Mouse (Mus musculus) limb, embryonic 14.5 days (tissue): ENCODE measurements around the gene Unc79. TPM values are rescaled to one million over a fixed set of nuclear protein-coding genes. Genes with fewer than 3 reads are reported as not detected.

Experiments
- ATAC-seq: fragments of 200-750 bp; cut with Nextera tagmentation; 2 replicates; pipeline ENCODE4 v1.8.0; 2017; ENCODE audit warnings: low read depth, moderate number of reproducible peaks, moderate TSS enrichment; ENCODE audit not compliant: low FRiP score
- DNase-seq: peaks from one replicate; pipeline ENCODE4 v3.0.0-alpha.2; 2015; ENCODE audit warnings: low spot score
- H3K27ac ChIP-seq: fragments of 300-500 bp; sonication (generic); replicated peaks from 2 replicates; pipeline ENCODE4 v1.5.1; 2014; ENCODE audit warnings: low read depth, mild to moderate bottlenecking, low read length, moderate library complexity, mixed read lengths
- H3K27me3 ChIP-seq: fragments of 300-500 bp; sonication (generic); 2 replicates; pipeline ENCODE4 v1.6.1; 2014; ENCODE audit warnings: low read length, mixed read lengths; ENCODE audit not compliant: control insufficient read depth, insufficient read depth
- H3K36me3 ChIP-seq: fragments of 300-500 bp; sonication (generic); 2 replicates; pipeline ENCODE4 v1.6.1; 2014; ENCODE audit warnings: mild to moderate bottlenecking, low read length, moderate library complexity, mixed read lengths; ENCODE audit not compliant: control insufficient read depth, insufficient read depth
- H3K4me1 ChIP-seq: fragments of 300-500 bp; sonication (generic); 2 replicates; pipeline ENCODE4 v1.6.1; 2014; ENCODE audit warnings: antibody characterized with exemption, low read length, mixed read lengths; ENCODE audit not compliant: control insufficient read depth, insufficient read depth
- H3K4me2 ChIP-seq: fragments of 300-500 bp; sonication (generic); replicated peaks from 2 replicates; pipeline ENCODE4 v1.6.1; 2014; ENCODE audit warnings: low read depth, mild to moderate bottlenecking, low read length, moderate library complexity; ENCODE audit not compliant: severe bottlenecking
- H3K4me3 ChIP-seq: fragments of 300-500 bp; sonication (generic); replicated peaks from 2 replicates; pipeline ENCODE4 v1.5.1; 2014; ENCODE audit warnings: low read length
- H3K9ac ChIP-seq: fragments of 300-500 bp; sonication (generic); 2 replicates; pipeline ENCODE4 v1.6.1; 2014; ENCODE audit warnings: mild to moderate bottlenecking, low read depth, low read length, moderate library complexity; ENCODE audit not compliant: severe bottlenecking
- H3K9me3 ChIP-seq: fragments of 300-500 bp; sonication (generic); 2 replicates; pipeline ENCODE4 v1.6.1; 2016; ENCODE audit warnings: low read length; ENCODE audit not compliant: control insufficient read depth
- POLR2A ChIP-seq: fragments of 200-500 bp; IDR thresholded peaks from 2 replicates; pipeline ENCODE4 v1.8.0; 2012; ENCODE audit warnings: inconsistent platforms, mild to moderate bottlenecking, moderate library complexity, borderline replicate concordance; ENCODE audit not compliant: insufficient read depth, insufficient read length; ENCODE audit errors: extremely low read depth
- WGBS: fragments of 180-500 bp; shearing (Covaris S2); extraction: QIAGEN DNeasy Blood & Tissue Kit; methylation state at CpG from one replicate; pipeline ENCODE4 v1.1.7; 2014; 5-methylcytosine and 5-hydroxymethylcytosine counted together
- polyA plus RNA-seq, 2 experiments: library from polyadenylated mRNA; depleted of rRNA in 1 of 2; stranded (reverse) in 1 of 2; unstranded in 1 of 2; fragments of >200 nt; fragmentation: Nextera tagmentation in 1 of 2; extraction: Ambion mirVana in 1 of 2; gene quantifications; 2 replicates each; pipeline versions ENCODE4 v1.2.1 to v1.2.3; 2012 to 2014

Gene Unc79
- 0.45 TPM in 2 replicates for polyA plus RNA-seq (2012; rRNA removed)
- 0.04 and 0.19 TPM in 2 replicates for polyA plus RNA-seq (2014; fragmentation: Nextera tagmentation; extraction: Ambion mirVana)

GRCm38 (mm10) chr12:102948778-102949394 lies at the start of gene Unc79:
Gene Unc79, plus strand, starts transcription at chr12:102948859.
- ATAC-seq: peak; percentile 44
- H3K9ac ChIP-seq: no peak within 1 kb of the TSS
- H3K4me2 ChIP-seq: peak within 1 kb of the TSS; percentile 84
- H3K27ac ChIP-seq: no peak within 1 kb of the TSS
- peak; percentile 19 for DNase-seq
- WGBS: under 1% methylated on average over 47 of the region's 48 CpGs
- H3K4me1 ChIP-seq: peaks cover 7% of the 10 kb centered on the region; the same call in 1 of the 2 replicates
- peak within 1 kb of the TSS; percentile 43 for H3K4me3 ChIP-seq
- H3K27me3 ChIP-seq: peaks cover 31% of the 10 kb centered on the region
- H3K36me3 ChIP-seq: no peaks in the 10 kb centered on the region
- no peak for TF ChIP-seq POLR2A
- H3K9me3 ChIP-seq: no peaks in the 10 kb centered on the region

GRCm38 (mm10) chr12:102899091-102899490 lies 49.6 kb upstream of the Unc79 start, which contains the start of gene Cox8c:
Gene Cox8c, plus strand, starts transcription at chr12:102899316.
- no peaks in the 10 kb centered on the region for H3K4me1 ChIP-seq
- H3K4me3 ChIP-seq: no peak within 1 kb of the TSS
- no peak for ATAC-seq
- WGBS: 91% methylated on average over 17 of the region's 17 CpGs
- H3K9me3 ChIP-seq: no peaks in the 10 kb centered on the region
- H3K9ac ChIP-seq: no peak within 1 kb of the TSS
- H3K27me3 ChIP-seq: no peaks in the 10 kb centered on the region
- H3K27ac ChIP-seq: no peak within 1 kb of the TSS
- H3K36me3 ChIP-seq: no peaks in the 10 kb centered on the region
- no peak for TF ChIP-seq POLR2A
- no peak within 1 kb of the TSS for H3K4me2 ChIP-seq
- DNase-seq: no peak

GRCm38 (mm10) chr12:102908191-102908590 lies 40.5 kb upstream of the Unc79 start:
- WGBS: 43% methylated on average over 3 of the region's 3 CpGs
- TF ChIP-seq POLR2A: no peak
- H3K27me3 ChIP-seq: no peaks in the 10 kb centered on the region
- no peaks in the 10 kb centered on the region for H3K9me3 ChIP-seq
- no peak for DNase-seq
- H3K27ac ChIP-seq: no peak overlapping the region
- H3K4me2 ChIP-seq: no peak overlapping the region
- H3K4me1 ChIP-seq: no peaks in the 10 kb centered on the region
- H3K9ac ChIP-seq: no peak overlapping the region
- no peak for ATAC-seq
- H3K4me3 ChIP-seq: no peak overlapping the region
- H3K36me3 ChIP-seq: no peaks in the 10 kb centered on the region

GRCm38 (mm10) chr12:102916073-102916472 lies 32.6 kb upstream of the Unc79 start:
- H3K4me2 ChIP-seq: no peak overlapping the region
- no peak overlapping the region for H3K27ac ChIP-seq
- DNase-seq: no peak
- H3K9me3 ChIP-seq: no peaks in the 10 kb centered on the region
- no peaks in the 10 kb centered on the region for H3K27me3 ChIP-seq
- no peak for TF ChIP-seq POLR2A
- no peak for ATAC-seq
- H3K36me3 ChIP-seq: no peaks in the 10 kb centered on the region
- H3K4me1 ChIP-seq: no peaks in the 10 kb centered on the region
- WGBS: 12% methylated on average over 2 of the region's 2 CpGs
- H3K9ac ChIP-seq: no peak overlapping the region
- no peak overlapping the region for H3K4me3 ChIP-seq

- TF ChIP-seq POLR2A: no peak
- H3K4me3 ChIP-seq: no peak overlapping the region
- DNase-seq (no peak), ATAC-seq (no peak)
- no peak overlapping the region for H3K27ac ChIP-seq
- H3K4me2 ChIP-seq: no peak overlapping the region
- no peaks in the 10 kb centered on the region for H3K9me3 ChIP-seq
- H3K4me1 ChIP-seq: no peaks in the 10 kb centered on the region
- no peaks in the 10 kb centered on the region for H3K36me3 ChIP-seq
- H3K27me3 ChIP-seq: no peaks in the 10 kb centered on the region
- no peak overlapping the region for H3K9ac ChIP-seq
- WGBS: 67% methylated on average over 4 of the region's 4 CpGs
Observed at GRCm38 (mm10) chr12:102929764-102930163, 18.9 kb upstream of the Unc79 start.
